Mouse (Mus musculus) lung, adult 18-20 months (tissue): Measurements from ENCODE around the gene Ppil3.
A peak's percentile ranks its signal among the peaks of the same experiment; 100 is the strongest.

Source experiments
- DNase-seq, 2 experiments: peaks; one replicate each; pipeline ENCODE4 v3.0.0; 2022; ENCODE audit warnings: mixed read lengths in 2 of 2

Gene Ppil3

GRCm38 (mm10) chr1:58408141-58408540 lies 37.1 kb downstream of the Ppil3 start:
- no peak for DNase-seq

- DNase-seq, result no peak
Observed at GRCm38 (mm10) chr1:58407321-58407720, 38.0 kb downstream of the Ppil3 start.

GRCm38 (mm10) chr1:58403745-58404144 lies 41.5 kb downstream of the Ppil3 start:
- DNase-seq, result no peak

GRCm38 (mm10) chr1:58401396-58401795 lies 43.9 kb downstream of the Ppil3 start:
- DNase-seq, result peak in 1 of 2 experiments; percentile 45

- DNase-seq, result no peak
Observed at GRCm38 (mm10) chr1:58397731-58398130, 47.6 kb downstream of the Ppil3 start.

- no peak for DNase-seq
Observed at GRCm38 (mm10) chr1:58396179-58396578, 49.1 kb downstream of the Ppil3 start.

GRCm38 (mm10) chr1:58395341-58395740 lies 49.9 kb downstream of the Ppil3 start:
- DNase-seq, result no peak

GRCm38 (mm10) chr1:58393284-58394195 lies 51.7 kb downstream of the Ppil3 start:
- DNase-seq, result peak; percentile 54 to 56

- peak; percentile 93 to 94 for DNase-seq
Observed at GRCm38 (mm10) chr1:58392652-58393283, 52.5 kb downstream of the Ppil3 start, which contains the start of gene Bzw1. TSS of gene Bzw1 (plus strand) at chr1:58392898.

- no peak for DNase-seq
Observed at GRCm38 (mm10) chr1:58392268-58392651, 53.0 kb downstream of the Ppil3 start.

- no peak for DNase-seq
Observed at GRCm38 (mm10) chr1:58391421-58392267, 53.6 kb downstream of the Ppil3 start.

GRCm38 (mm10) chr1:58382586-58383281 lies 62.6 kb downstream of the Ppil3 start:
- DNase-seq, result peak in 1 of 2 experiments; percentile 7
